Mouse (Mus musculus) spleen, embryonic (tissue): Measurements from ENCODE around the gene Il21r.

ENCODE experiments used
- CTCF ChIA-PET: fragments of 350-600 bp; sonication (Branson Sonifier 250); formaldehyde crosslinking; loops from one replicate; lab custom pipeline; 2022; lab: Charles Lee

The Il21r gene

GRCm38 (mm10) chr7:125599373-125599973, 3.8 kb upstream of the Il21r start:
- CTCF ChIA-PET: interaction anchor here (0.7 to 2.0 kb wide), 2 partner anchors 17 to 39 kb away, joined by 6 to 10 read pairs; no protein-coding TSS in a partner anchor

- CTCF ChIA-PET: no interaction called here
Measured at GRCm38 (mm10) chr7:125600136-125600535, 3.1 kb upstream of the Il21r start.

- CTCF ChIA-PET: interaction anchor here (0.6 to 1.1 kb wide), 3 partner anchors 17 to 27 kb away, joined by 3 to 4 read pairs (median 3); no protein-coding TSS in a partner anchor
Measured at GRCm38 (mm10) chr7:125600612-125601279, 2.5 kb upstream of the Il21r start.

- CTCF ChIA-PET: interaction anchor here (1.0 to 1.1 kb wide), 2 partner anchors 18 to 27 kb away, joined by 3 to 4 read pairs; no protein-coding TSS in a partner anchor
Measured at GRCm38 (mm10) chr7:125601280-125601670, 2.0 kb upstream of the Il21r start.

GRCm38 (mm10) chr7:125601821-125602448, 1.3 kb upstream of the Il21r start:
- CTCF ChIA-PET: interaction anchor here (1.0 kb wide), 1 partner anchor 28 kb away, joined by 4 read pairs; no protein-coding TSS in a partner anchor

GRCm38 (mm10) chr7:125604362-125605319, 1.4 kb downstream of the Il21r start:
- CTCF ChIA-PET: no interaction called here

- CTCF ChIA-PET: interaction anchor here (0.6 kb wide), 1 partner anchor 32 kb away, joined by 3 read pairs; no protein-coding TSS in a partner anchor
Measured at GRCm38 (mm10) chr7:125605725-125606139, 2.5 kb downstream of the Il21r start.

- CTCF ChIA-PET: interaction anchor here (0.6 kb wide), 2 partner anchors 30 to 31 kb away, joined by 3 read pairs; no protein-coding TSS in a partner anchor
Measured at GRCm38 (mm10) chr7:125606265-125607164, 3.3 kb downstream of the Il21r start.

GRCm38 (mm10) chr7:125607384-125608182, 4.4 kb downstream of the Il21r start:
- CTCF ChIA-PET: interaction anchor here (1.1 kb wide), 1 partner anchor 17 kb away, joined by 3 read pairs; no protein-coding TSS in a partner anchor

GRCm38 (mm10) chr7:125608183-125608688, 5.0 kb downstream of the Il21r start:
- CTCF ChIA-PET: interaction anchor here (1.1 kb wide), 1 partner anchor 16 kb away, joined by 3 read pairs; no protein-coding TSS in a partner anchor

GRCm38 (mm10) chr7:125613579-125613978, 10.3 kb downstream of the Il21r start:
- CTCF ChIA-PET: no interaction called here

- CTCF ChIA-PET: no interaction called here
Measured at GRCm38 (mm10) chr7:125615453-125615852, 12.2 kb downstream of the Il21r start.

- CTCF ChIA-PET: interaction anchor here (1.5 kb wide), 1 partner anchor 10 kb away, joined by 3 read pairs; no protein-coding TSS in a partner anchor
Measured at GRCm38 (mm10) chr7:125618016-125618415, 14.8 kb downstream of the Il21r start.

GRCm38 (mm10) chr7:125620077-125620476, 16.8 kb downstream of the Il21r start:
- CTCF ChIA-PET: no interaction called here

GRCm38 (mm10) chr7:125622741-125623685, 19.8 kb downstream of the Il21r start:
- CTCF ChIA-PET: interaction anchor here (0.5 to 1.0 kb wide), 3 partner anchors 12 to 24 kb away, joined by 3 read pairs; no protein-coding TSS in a partner anchor

- CTCF ChIA-PET: no interaction called here
Measured at GRCm38 (mm10) chr7:125625219-125625618, 22.0 kb downstream of the Il21r start.

- CTCF ChIA-PET: no interaction called here
Measured at GRCm38 (mm10) chr7:125625829-125626228, 22.6 kb downstream of the Il21r start.
